Mouse (Mus musculus) spleen, adult 2 months (tissue): Measurements from ENCODE around the gene E2f3.

Experiments used
- CTCF ChIP-seq: fragments of 200-500 bp; IDR thresholded peaks from 2 replicates; pipeline ENCODE4 v1.5.1; 2011; ENCODE audit warnings: mild to moderate bottlenecking, inconsistent platforms; ENCODE audit not compliant: insufficient read depth, insufficient read length, insufficient replicate concordance; ENCODE audit errors: extremely low read depth
- POLR2A ChIP-seq: fragments of 200-500 bp; IDR thresholded peaks from 2 replicates; pipeline ENCODE4 v1.6.1; 2011; ENCODE audit warnings: low read depth, low read length, inconsistent platforms

- TF ChIP-seq CTCF (no peak), POLR2A (no peak)
These were observed 47.1 kb downstream of the E2f3 start for GRCm38 (mm10) chr13:29938776-29939175.
